Mouse (Mus musculus): ENCODE measurements around the gene Vipr1.
"Not testable (repeated sequence)": the region's sequence is repeated elsewhere in the genome, so short reads cannot be mapped to it uniquely, and the experiment has no call there.

Gene Vipr1

GRCm38 (mm10) chr9:121642401-121643181, at the start of gene Vipr1:
TSS of gene Vipr1 (plus strand) at chr9:121642716.
- DNase-seq = peak; percentile 93 to 95

- DNase-seq = peak; percentile 45 to 56
Observed at GRCm38 (mm10) chr9:121592948-121593550, 49.5 kb upstream of the Vipr1 start.

- not testable (repeated sequence) for DNase-seq
Observed at GRCm38 (mm10) chr9:121593768-121594167, 48.7 kb upstream of the Vipr1 start.

- no peak for DNase-seq
Observed at GRCm38 (mm10) chr9:121594771-121595170, 47.7 kb upstream of the Vipr1 start.

GRCm38 (mm10) chr9:121598106-121598505, 44.4 kb upstream of the Vipr1 start:
- DNase-seq = no peak

- DNase-seq = peak in 1 of 2 experiments; percentile 44
Observed at GRCm38 (mm10) chr9:121599551-121599950, 43.0 kb upstream of the Vipr1 start.

GRCm38 (mm10) chr9:121600201-121600860, 42.2 kb upstream of the Vipr1 start:
- peak; percentile 41 to 42 for DNase-seq

GRCm38 (mm10) chr9:121600861-121601427, 41.6 kb upstream of the Vipr1 start:
- DNase-seq = peak; percentile 71

- no peak for DNase-seq
Observed at GRCm38 (mm10) chr9:121602381-121602780, 40.1 kb upstream of the Vipr1 start.

GRCm38 (mm10) chr9:121605414-121606278, 36.9 kb upstream of the Vipr1 start:
- DNase-seq = peak; percentile 91 to 95

- DNase-seq = no peak
Observed at GRCm38 (mm10) chr9:121606498-121607096, 35.9 kb upstream of the Vipr1 start.

- no peak for DNase-seq
Observed at GRCm38 (mm10) chr9:121609381-121609780, 33.1 kb upstream of the Vipr1 start.

GRCm38 (mm10) chr9:121613192-121613591, 29.3 kb upstream of the Vipr1 start:
- no peak for DNase-seq

- DNase-seq = no peak
Observed at GRCm38 (mm10) chr9:121614241-121614757, 28.2 kb upstream of the Vipr1 start.

GRCm38 (mm10) chr9:121616471-121616870, 26.0 kb upstream of the Vipr1 start:
- peak; percentile 64 to 71 for DNase-seq

- DNase-seq = no peak
Observed at GRCm38 (mm10) chr9:121619441-121619840, 23.1 kb upstream of the Vipr1 start.

- no peak for DNase-seq
Observed at GRCm38 (mm10) chr9:121623235-121623634, 19.3 kb upstream of the Vipr1 start.

- no peak for DNase-seq
Observed at GRCm38 (mm10) chr9:121624920-121625319, 17.6 kb upstream of the Vipr1 start.

- DNase-seq = no peak
Observed at GRCm38 (mm10) chr9:121630627-121631026, 11.9 kb upstream of the Vipr1 start.

- DNase-seq = no peak
Observed at GRCm38 (mm10) chr9:121631946-121632345, 10.6 kb upstream of the Vipr1 start.

GRCm38 (mm10) chr9:121632891-121633290, 9.6 kb upstream of the Vipr1 start:
- DNase-seq = no peak

- no peak for DNase-seq
Observed at GRCm38 (mm10) chr9:121633306-121633705, 9.2 kb upstream of the Vipr1 start.
